Mouse (Mus musculus) heart, embryonic 10.5 days (tissue): ENCODE measurements around the gene Hoxb6. TPM values are rescaled to one million over a fixed set of nuclear protein-coding genes. Genes with fewer than 3 reads are reported as not detected.

Experiments used
- DNase-seq: peaks from one replicate; pipeline ENCODE4 v3.0.0-alpha.2; 2017; ENCODE audit warnings: low spot score
- H3K27ac ChIP-seq: fragments of 300-500 bp; sonication (generic); 2 replicates; pipeline ENCODE4 v1.5.1; 2016; ENCODE audit warnings: mild to moderate bottlenecking
- H3K27me3 ChIP-seq: fragments of 300-500 bp; sonication (generic); 2 replicates; pipeline ENCODE4 v1.6.1; 2016; ENCODE audit warnings: mild to moderate bottlenecking; ENCODE audit not compliant: poor library complexity, insufficient read depth, severe bottlenecking
- H3K36me3 ChIP-seq: fragments of 300-500 bp; sonication (generic); 2 replicates; pipeline ENCODE4 v1.6.1; 2016; ENCODE audit warnings: mild to moderate bottlenecking, moderate library complexity
- H3K4me1 ChIP-seq: fragments of 300-500 bp; sonication (generic); 2 replicates; pipeline ENCODE4 v1.6.1; 2016; ENCODE audit warnings: mild to moderate bottlenecking
- H3K4me3 ChIP-seq: fragments of 300-500 bp; sonication (generic); 2 replicates; pipeline ENCODE4 v1.5.1; 2016; ENCODE audit warnings: mild to moderate bottlenecking, moderate library complexity
- H3K9me3 ChIP-seq: fragments of 300-500 bp; sonication (generic); 2 replicates; pipeline ENCODE4 v1.6.1; 2016; ENCODE audit warnings: mild to moderate bottlenecking, moderate library complexity
- WGBS: fragments of 180-500 bp; shearing (Covaris S2); methylation state at CpG from one replicate; pipeline ENCODE4 v1.1.7; 2016; 5-methylcytosine and 5-hydroxymethylcytosine counted together
- polyA plus RNA-seq: library from polyadenylated mRNA; unstranded; fragments of >200 nt; fragmentation: Nextera tagmentation; extraction: Ambion mirVana; gene quantifications from 2 replicates; pipeline ENCODE4 v1.2.1, GENCODE M21; 2016

The Hoxb6 gene
- polyA plus RNA-seq: 0.42 and 2.2 TPM in 2 replicates

DNA sequence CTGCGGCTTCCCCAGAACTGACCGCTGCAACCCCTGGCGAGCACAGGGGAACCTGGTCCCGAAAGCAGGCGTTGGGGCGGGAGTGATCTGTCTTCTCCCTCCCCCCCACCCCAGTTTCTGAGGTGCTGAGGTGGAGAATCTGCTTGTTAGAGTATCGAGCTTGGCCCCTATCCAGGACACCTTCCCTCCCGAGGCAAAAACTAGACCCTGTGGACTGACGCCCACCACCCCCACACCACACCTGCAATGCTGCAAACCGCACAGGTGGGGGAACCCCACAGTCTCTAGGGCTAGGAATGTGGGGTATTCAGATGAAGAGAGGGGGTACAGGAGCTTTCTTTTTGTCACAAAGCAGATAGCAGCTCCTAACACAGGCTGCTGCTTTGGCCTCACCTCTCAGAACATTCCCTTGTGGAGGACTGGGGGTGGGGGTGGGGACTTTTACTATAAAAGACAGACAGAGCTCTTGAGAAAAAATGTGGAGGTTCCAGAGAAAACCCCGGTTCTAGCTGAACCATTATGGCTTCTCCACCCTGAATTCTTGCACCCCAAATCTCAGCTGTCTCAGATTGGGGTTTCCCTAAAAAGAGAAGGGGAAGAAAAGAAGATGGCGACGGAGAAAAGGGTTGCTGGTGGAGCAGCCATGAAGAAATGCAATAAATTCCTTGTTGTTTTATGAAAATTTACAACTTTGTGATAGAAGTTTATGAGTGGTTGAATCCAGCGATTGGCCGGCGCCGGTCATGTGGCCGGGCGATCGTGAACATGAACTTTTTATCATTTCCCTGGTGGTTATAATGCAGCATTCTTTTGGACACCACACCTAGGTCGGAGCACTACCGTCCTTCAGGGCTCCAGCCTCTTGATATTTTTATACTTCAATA, at the start of gene Hoxb6:
Hoxb6 (plus strand) TSS at position 796 of the 884 bp plus-strand sequence.
- no peak for DNase-seq
- Histone ChIP-seq H3K9me3 (no peaks in the 10 kb centered on the region), H3K4me3 (peak within 1 kb of the TSS; percentile 13; the same call in 1 of the 2 replicates), H3K36me3 (no peaks in the 10 kb centered on the region), H3K27me3 (peaks cover 98% of the 10 kb centered on the region), H3K4me1 (peaks cover 16% of the 10 kb centered on the region), H3K27ac (no peak within 1 kb of the TSS)
- under 1% methylated on average over 22 of the region's 22 CpGs for WGBS

DNA sequence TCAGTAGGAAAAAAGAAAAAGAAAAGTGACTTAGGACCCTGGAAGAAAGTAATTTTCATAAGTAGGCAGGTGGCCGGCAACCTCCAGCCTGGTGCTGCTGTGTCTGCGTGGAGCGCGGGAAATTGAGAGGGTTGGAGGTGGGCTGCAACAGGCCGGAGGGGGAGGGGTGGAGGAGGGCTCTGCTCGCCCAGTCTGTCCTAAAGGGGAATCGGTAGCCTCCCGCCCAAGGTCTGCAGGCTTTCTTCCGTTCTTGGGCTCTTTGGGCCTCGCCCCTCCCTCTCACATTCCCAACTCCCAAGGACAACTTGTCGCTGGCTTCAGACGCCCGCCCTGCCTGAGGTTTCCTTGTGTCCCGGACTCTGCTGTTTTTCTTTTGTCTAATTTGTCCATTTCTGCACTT, 41.4 kb upstream of the Hoxb6 start:
- no peaks in the 10 kb centered on the region for H3K9me3 ChIP-seq
- peak overlapping the region; percentile 35; the same call in 1 of the 2 replicates for H3K4me3 ChIP-seq
- H3K36me3 ChIP-seq: no peaks in the 10 kb centered on the region
- no peak for DNase-seq
- no peak overlapping the region for H3K27ac ChIP-seq
- H3K4me1 ChIP-seq: peaks cover 16% of the 10 kb centered on the region
- WGBS: under 1% methylated on average over 14 of the region's 14 CpGs
- peaks cover 98% of the 10 kb centered on the region for H3K27me3 ChIP-seq

DNA sequence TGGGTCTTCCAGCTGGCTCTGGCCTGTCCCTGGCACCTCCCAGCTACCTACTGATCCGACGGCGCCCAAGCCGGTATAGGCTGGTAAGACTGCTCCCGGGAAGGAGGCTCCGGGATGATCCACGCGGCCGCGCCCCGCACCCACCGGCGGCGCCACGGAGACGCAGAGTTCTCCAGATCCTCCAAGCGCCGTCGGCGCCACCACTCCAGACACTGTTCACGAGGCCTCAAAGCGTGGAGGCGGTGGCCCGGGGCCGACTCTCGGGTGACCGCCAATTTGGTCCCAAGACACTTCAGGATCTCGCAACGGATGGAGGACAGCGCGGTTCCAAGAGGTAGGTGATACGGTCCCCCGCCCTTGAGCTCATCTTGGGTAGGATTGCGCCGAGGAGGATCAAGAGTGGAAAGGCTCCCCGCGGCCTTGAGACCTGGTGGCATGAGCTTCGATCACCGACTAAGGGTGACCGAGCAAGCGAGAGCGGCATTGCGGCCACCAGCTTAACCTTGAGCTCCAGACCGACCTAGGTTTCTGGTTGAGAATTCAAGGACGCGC, 40.7 kb upstream of the Hoxb6 start:
- H3K27ac ChIP-seq: no peak overlapping the region
- under 1% methylated on average over 46 of the region's 46 CpGs for WGBS

DNA sequence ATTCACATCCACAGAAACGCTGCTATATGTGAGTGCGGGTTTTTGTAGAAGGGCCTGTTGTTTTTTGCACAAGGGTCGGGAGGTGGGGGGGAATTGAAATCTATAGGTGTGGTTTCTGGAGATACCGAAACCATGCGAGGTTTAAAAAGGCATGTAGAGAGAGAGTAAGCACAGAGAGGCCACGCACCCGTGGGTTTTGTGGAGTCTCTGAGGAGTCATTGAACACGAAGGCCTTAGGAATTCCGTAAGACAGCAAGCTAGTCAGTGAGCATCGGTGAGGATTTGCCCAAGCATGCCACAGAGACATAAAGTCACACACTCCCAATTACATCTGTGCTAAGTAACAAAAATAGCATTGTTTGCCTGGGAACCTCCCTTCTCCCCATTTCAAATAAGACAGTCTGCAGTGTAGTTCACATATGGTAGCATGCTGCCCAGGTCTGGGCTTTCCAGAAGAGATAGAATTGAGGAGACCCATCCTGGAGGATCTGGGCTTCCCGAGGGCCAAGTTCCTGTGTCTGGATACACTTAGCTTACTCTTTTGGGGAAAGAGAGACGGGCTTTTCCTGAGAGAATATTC, 39.6 kb upstream of the Hoxb6 start:
- 3% methylated on average over 12 of the region's 12 CpGs for WGBS

More for the DNA sequence above, 40.7 kb upstream of the Hoxb6 start:
- Histone ChIP-seq H3K4me1 (peaks cover 16% of the 10 kb centered on the region), H3K27me3 (peaks cover 98% of the 10 kb centered on the region), H3K9me3 (no peaks in the 10 kb centered on the region), H3K36me3 (no peaks in the 10 kb centered on the region), H3K4me3 (peak overlapping the region; percentile 35)
- DNase-seq: no peak

GRCm38 (mm10) chr11:96254221-96254620, 38.1 kb upstream of the Hoxb6 start:
- Histone ChIP-seq H3K4me3 (no peak overlapping the region), H3K9me3 (no peaks in the 10 kb centered on the region), H3K4me1 (peaks cover 16% of the 10 kb centered on the region), H3K27me3 (peaks cover 100% of the 10 kb centered on the region), H3K27ac (no peak overlapping the region), H3K36me3 (no peaks in the 10 kb centered on the region)
- WGBS: 1% methylated on average over 11 of the region's 11 CpGs
- no peak for DNase-seq

More for the DNA sequence above, 39.6 kb upstream of the Hoxb6 start:
- Histone ChIP-seq H3K27ac (no peak overlapping the region), H3K27me3 (peaks cover 100% of the 10 kb centered on the region), H3K36me3 (no peaks in the 10 kb centered on the region), H3K9me3 (no peaks in the 10 kb centered on the region), H3K4me1 (peaks cover 16% of the 10 kb centered on the region), H3K4me3 (no peak overlapping the region)
- no peak for DNase-seq

DNA sequence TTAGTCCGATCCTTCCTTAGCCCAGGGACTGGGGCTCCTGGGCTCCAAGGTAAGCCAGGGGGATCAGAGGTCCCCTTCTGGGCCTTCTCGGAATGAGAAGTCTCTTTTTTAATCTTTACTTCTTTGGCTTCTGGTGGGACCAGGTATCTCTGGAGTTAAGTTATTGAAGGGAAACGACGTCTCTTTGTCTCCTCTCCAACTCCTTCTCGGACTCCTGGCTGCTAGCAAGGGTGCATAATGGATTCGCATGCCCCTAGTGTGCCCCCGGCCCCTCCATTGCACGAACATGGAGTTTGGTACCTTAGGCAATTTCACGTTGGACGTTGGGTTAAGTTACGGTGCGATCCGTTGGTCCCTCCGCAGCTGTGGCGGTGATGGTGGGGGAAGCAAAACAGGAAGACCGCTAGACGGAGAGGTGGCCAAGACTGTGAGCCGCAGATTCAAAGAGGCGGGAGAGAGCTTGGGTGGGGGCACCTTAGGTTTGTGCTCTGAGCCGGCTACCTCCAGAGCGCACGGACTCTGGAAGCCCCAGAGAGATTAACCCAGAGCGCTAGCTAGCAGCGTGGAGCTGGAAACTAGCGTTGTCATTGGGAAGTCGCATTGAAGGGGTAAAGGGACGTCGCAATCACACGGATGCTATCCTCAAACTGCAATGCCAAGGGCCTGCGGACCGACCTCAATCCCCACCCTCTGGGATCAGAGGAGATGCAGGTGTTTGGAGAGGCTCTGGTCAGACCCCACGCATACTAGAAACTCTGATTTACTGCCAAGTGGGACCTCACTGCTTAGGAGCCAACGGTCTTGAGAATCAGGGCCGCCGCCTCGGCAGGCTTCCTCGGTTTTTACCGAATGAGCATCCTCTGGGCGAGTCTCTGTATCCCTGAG, 36.9 kb upstream of the Hoxb6 start:
- Histone ChIP-seq H3K27me3 (peaks cover 100% of the 10 kb centered on the region), H3K4me1 (peaks cover 19% of the 10 kb centered on the region), H3K4me3 (no peak overlapping the region), H3K9me3 (no peaks in the 10 kb centered on the region), H3K27ac (no peak overlapping the region), H3K36me3 (no peaks in the 10 kb centered on the region)
- no peak for DNase-seq
- 2% methylated on average over 39 of the region's 39 CpGs for WGBS

- Histone ChIP-seq H3K27ac (no peak overlapping the region), H3K9me3 (no peaks in the 10 kb centered on the region), H3K4me1 (peaks cover 16% of the 10 kb centered on the region), H3K4me3 (no peak overlapping the region), H3K36me3 (no peaks in the 10 kb centered on the region), H3K27me3 (peaks cover 100% of the 10 kb centered on the region)
- 2% methylated on average over 14 of the region's 14 CpGs for WGBS
- DNase-seq: no peak
These were observed 36.3 kb upstream of the Hoxb6 start for GRCm38 (mm10) chr11:96255996-96256445.

DNA sequence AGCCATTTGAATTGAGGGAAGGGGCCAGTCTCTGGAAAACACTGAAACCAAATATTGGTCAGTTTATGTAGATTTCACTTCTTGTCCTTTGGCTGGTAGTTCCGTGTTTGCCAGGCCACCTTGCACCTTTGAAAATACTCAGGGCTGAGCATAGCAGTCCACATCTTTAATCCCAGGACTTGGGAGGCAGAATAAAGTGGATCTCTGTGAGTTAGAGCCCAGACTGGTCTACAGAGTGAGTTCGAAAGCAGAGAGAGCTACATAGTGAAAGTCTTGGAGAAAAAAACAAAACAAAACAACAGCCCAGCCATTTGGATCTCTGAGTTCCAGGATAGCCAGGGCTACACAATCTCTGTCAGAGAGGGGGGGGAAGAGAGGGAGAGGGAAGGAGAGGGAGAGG, 35.1 kb upstream of the Hoxb6 start:
- no peaks in the 10 kb centered on the region for H3K36me3 ChIP-seq
- no peaks in the 10 kb centered on the region for H3K9me3 ChIP-seq
- H3K27ac ChIP-seq: no peak overlapping the region
- H3K4me3 ChIP-seq: no peak overlapping the region
- 22% methylated on average over 2 of the region's 2 CpGs for WGBS
- peaks cover 100% of the 10 kb centered on the region for H3K27me3 ChIP-seq
- peaks cover 8% of the 10 kb centered on the region; the same call in 1 of the 2 replicates for H3K4me1 ChIP-seq
- no peak for DNase-seq

GRCm38 (mm10) chr11:96259038-96259437, 33.2 kb upstream of the Hoxb6 start:
- Histone ChIP-seq H3K4me3 (no peak overlapping the region), H3K27me3 (peaks cover 100% of the 10 kb centered on the region), H3K9me3 (no peaks in the 10 kb centered on the region), H3K4me1 (peaks cover 11% of the 10 kb centered on the region), H3K27ac (no peak overlapping the region), H3K36me3 (no peaks in the 10 kb centered on the region)
- DNase-seq: no peak
- 2% methylated on average over 2 of the region's 2 CpGs for WGBS

GRCm38 (mm10) chr11:96259511-96259910, 32.8 kb upstream of the Hoxb6 start:
- peaks cover 100% of the 10 kb centered on the region for H3K27me3 ChIP-seq
- no peaks in the 10 kb centered on the region for H3K9me3 ChIP-seq
- H3K4me1 ChIP-seq: peaks cover 11% of the 10 kb centered on the region
- DNase-seq: no peak
- H3K4me3 ChIP-seq: no peak overlapping the region
- 10% methylated on average over 1 of the region's 1 CpGs for WGBS
- H3K36me3 ChIP-seq: no peaks in the 10 kb centered on the region
- no peak overlapping the region for H3K27ac ChIP-seq

DNA sequence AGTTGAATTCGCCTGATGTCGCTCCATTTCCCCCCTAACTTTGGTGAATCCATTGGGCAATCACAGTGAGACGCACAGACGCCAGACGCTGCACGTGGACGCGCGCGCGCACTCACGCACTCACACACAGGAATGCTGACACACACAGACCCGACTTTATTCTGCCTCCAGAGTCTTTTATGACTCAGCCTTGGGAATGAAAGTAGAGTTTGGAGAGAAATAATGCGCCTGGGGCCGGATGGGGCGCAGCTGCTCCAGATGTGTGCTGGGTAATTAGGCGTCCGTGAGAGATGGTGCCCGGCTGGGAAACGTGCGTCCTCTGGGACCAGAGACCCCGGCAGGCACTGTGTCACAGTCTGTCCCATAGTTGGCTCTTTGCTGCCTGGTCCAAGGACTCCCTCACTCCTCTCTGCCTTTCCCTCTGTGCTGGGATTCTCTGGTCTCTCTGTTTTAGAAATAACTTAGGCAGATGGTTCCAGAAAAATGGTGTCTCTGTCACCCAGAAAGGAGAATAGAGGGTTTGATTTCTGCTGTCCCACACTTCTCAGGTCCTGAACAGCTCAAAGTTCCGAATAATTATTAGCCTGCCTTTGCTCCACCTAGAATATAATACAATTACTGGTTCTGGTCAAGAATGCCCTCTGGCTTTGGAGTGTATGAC, 31.8 kb upstream of the Hoxb6 start:
- Histone ChIP-seq H3K27me3 (peaks cover 100% of the 10 kb centered on the region), H3K36me3 (no peaks in the 10 kb centered on the region), H3K9me3 (no peaks in the 10 kb centered on the region), H3K27ac (no peak overlapping the region), H3K4me1 (peaks cover 6% of the 10 kb centered on the region), H3K4me3 (no peak overlapping the region)
- WGBS: 2% methylated on average over 23 of the region's 23 CpGs
- DNase-seq: peak; percentile 72

DNA sequence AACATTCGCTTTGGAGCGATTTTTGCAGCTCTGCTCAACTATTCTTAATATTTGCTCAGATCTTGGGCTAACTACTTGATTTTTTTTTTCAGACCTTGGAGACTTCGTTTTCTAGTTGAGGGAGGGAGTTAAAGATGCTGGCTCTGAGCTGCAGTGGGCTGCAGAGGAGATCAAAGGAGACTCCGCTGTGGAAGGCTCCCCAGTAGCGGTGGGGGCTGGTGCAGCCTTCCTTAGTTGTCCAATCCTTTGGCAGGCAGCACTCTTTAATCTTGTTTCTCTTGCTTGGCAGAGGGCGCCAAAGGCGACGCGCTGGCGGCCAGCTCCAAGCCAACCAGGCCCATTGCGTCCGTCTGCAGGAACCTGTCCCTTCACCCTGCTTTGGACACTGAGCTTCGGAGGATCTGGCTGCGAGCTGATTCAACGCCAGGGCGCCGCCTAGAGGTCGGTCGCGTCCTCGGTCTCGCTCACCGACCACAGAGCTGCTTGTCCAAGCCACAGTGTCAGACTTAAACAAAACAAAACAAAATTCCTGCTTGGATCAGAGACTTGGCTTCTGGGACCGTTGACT, 30.9 kb upstream of the Hoxb6 start:
- DNase-seq: no peak
- no peak overlapping the region for H3K4me3 ChIP-seq
- WGBS: under 1% methylated on average over 24 of the region's 24 CpGs

More for the DNA sequence above, 30.9 kb upstream of the Hoxb6 start:
- peaks cover 5% of the 10 kb centered on the region for H3K4me1 ChIP-seq
- H3K27ac ChIP-seq: no peak overlapping the region
- no peaks in the 10 kb centered on the region for H3K9me3 ChIP-seq
- peaks cover 100% of the 10 kb centered on the region for H3K27me3 ChIP-seq
- no peaks in the 10 kb centered on the region for H3K36me3 ChIP-seq
